Mouse (Mus musculus) ES-Bruce4 (cell line): ENCODE measurements around the gene Clstn2.

Experiments used
- CTCF ChIP-seq: IDR thresholded peaks from one replicate; pipeline ENCODE4 v1.8.1; 2011; ENCODE audit warnings: low read depth, low read length
- EP300 ChIP-seq: IDR thresholded peaks from 2 replicates; pipeline ENCODE4 v1.6.1; 2011; ENCODE audit warnings: low read depth, low read length; ENCODE audit not compliant: insufficient read depth
- POLR2A ChIP-seq: IDR thresholded peaks from one replicate; pipeline ENCODE4 v1.8.1; 2011; ENCODE audit warnings: low read length; ENCODE audit not compliant: insufficient read depth

DNA sequence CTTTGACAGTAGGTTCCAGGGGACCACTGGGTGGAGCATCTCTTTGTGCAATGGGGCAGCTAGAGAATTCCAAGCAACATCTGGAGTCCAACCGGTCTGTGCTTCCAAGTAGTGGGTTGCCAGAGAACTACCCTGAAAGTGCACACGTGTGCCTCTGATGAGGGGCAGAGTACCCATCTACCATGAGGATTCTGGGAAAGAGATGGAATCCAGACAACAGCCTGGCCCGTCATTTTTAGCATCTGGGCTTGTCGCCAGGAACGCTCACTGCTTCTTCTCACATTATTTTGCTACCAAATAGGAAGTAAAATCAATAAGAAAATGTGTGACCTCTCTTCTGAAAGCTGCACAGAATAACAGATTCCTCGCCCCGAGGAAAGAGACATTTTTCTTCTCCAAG lies 462.1 kb downstream of the Clstn2 start:
- TF ChIP-seq CTCF (no peak), POLR2A (no peak), EP300 (no peak)
